Mouse (Mus musculus) mesoderm, embryonic 11.5 days (tissue): ENCODE measurements around the gene Rin2.

ENCODE experiments used
- DNase-seq: peaks from one replicate; pipeline ENCODE4 v3.0.0-alpha.2; 2012; ENCODE audit warnings: low read depth, low spot score

Gene Rin2

GRCm38 (mm10) chr2:145828603-145829002 lies 153.6 kb downstream of the Rin2 start:
- no peak for DNase-seq

GRCm38 (mm10) chr2:145829231-145829630 lies 154.2 kb downstream of the Rin2 start:
- DNase-seq = no peak

GRCm38 (mm10) chr2:145830417-145830816 lies 155.4 kb downstream of the Rin2 start:
- DNase-seq = no peak

- DNase-seq = peak; percentile 80
These were observed 157.2 kb downstream of the Rin2 start for GRCm38 (mm10) chr2:145831949-145832835.

- DNase-seq = no peak
These were observed 157.8 kb downstream of the Rin2 start for GRCm38 (mm10) chr2:145832836-145833221.

GRCm38 (mm10) chr2:145833341-145833740 lies 158.3 kb downstream of the Rin2 start:
- no peak for DNase-seq

- DNase-seq = no peak
These were observed 160.9 kb downstream of the Rin2 start for GRCm38 (mm10) chr2:145835920-145836319.

GRCm38 (mm10) chr2:145838675-145839074 lies 163.7 kb downstream of the Rin2 start:
- DNase-seq = no peak

GRCm38 (mm10) chr2:145839565-145840315 lies 164.7 kb downstream of the Rin2 start:
- no peak for DNase-seq

DNA sequence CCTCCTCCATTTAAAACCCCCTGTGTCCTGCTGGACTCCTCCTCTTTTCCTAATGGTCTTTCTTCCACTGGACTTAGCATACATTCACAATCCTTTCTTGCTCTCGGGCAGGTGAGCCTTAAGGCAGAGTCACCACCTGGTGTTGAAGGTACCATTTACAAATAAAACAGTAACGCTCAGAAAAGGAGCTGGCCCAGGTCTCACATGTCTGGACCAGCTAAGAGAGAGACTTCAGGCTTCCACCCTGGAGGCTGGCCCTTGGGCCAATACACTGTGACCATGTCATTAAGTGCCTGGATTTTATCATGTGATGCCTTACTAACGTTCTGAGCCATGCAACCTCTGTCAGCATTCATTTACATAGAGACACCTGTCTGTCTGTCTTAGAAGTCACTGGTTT lies 165.3 kb downstream of the Rin2 start:
- DNase-seq = no peak

- no peak for DNase-seq
These were observed 166.2 kb downstream of the Rin2 start for GRCm38 (mm10) chr2:145840910-145841870.

DNA sequence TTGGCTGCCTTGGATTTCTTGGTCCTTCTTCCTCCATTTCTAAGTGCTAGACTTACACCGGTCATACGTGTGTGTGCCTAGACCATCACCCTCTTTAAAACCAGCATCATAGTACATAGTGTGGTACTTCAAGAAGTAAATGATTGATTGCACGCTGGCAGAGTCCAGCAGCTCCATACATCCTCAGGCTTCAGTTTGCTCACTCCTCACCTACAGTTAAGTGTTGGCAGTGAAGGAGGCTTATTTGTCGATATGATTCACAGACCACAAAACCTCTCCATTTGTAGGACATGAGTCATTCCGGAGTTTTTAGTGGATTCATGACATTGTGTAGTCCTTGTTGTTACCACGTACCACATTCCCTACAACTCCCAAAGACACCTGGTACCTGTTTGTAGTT lies 168.3 kb downstream of the Rin2 start:
- DNase-seq = no peak

GRCm38 (mm10) chr2:145846595-145846994 lies 171.6 kb downstream of the Rin2 start:
- no peak for DNase-seq

- no peak for DNase-seq
These were observed 174.3 kb downstream of the Rin2 start for GRCm38 (mm10) chr2:145849170-145849905.

DNA sequence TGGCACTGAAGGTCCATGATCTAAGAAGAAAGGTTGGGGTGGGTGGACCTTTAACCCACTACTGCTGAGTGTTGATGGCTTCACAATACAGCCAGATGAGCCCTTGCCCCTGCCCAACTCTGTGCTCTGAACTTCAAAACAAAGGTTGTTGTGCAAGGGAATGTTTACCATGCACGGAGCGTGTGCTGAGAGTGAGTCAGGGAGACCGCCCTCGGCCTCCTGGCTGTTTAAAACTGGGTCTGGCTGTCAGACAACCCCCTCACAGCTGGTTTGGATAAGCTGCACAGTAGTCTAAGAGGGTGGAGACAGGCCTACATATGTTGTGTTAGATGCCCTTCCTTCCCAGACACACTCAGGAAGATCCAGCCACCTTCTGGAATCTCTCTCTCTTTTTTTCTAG lies 175.8 kb downstream of the Rin2 start:
- no peak for DNase-seq

GRCm38 (mm10) chr2:145855831-145856230 lies 180.8 kb downstream of the Rin2 start:
- DNase-seq = no peak

DNA sequence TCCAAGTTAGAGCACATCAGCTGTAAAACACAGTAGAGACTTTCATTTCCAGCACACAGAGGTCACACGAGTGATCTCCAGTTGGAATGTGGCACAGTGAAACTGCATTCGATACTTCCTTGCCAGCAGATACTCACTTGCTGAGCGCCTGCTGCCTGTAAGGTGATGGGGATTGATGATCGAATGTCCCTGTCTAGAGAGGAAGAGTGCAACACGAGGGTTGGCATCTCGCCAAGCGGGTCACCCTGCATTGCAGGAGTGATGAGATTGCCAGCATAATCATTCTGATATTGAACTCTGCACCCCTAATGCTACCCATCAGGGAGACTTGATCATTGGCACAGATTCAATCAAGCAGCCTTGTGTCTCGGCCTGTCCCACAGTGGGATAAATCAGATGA lies 182.8 kb downstream of the Rin2 start:
- DNase-seq = no peak

- DNase-seq = no peak
These were observed 184.5 kb downstream of the Rin2 start for GRCm38 (mm10) chr2:145859442-145859931.

- peak; percentile 69 for DNase-seq
These were observed 185.2 kb downstream of the Rin2 start for GRCm38 (mm10) chr2:145859932-145860801.
